Mouse (Mus musculus): ENCODE data around the gene Rbbp6.

GRCm38 (mm10) chr7:123000796-123001195, 35.3 kb downstream of the Rbbp6 start:
- no peak for TF ChIP-seq CTCF (IDR thresholded peaks at IDR 0.05; ENCODE audit: low read depth)
- TF ChIP-seq EP300 (IDR thresholded peaks at IDR 0.05; ENCODE audit: low read depth): no peak

Measured in heart, postnatal 0 days (tissue).